In the genomic region with DNA sequence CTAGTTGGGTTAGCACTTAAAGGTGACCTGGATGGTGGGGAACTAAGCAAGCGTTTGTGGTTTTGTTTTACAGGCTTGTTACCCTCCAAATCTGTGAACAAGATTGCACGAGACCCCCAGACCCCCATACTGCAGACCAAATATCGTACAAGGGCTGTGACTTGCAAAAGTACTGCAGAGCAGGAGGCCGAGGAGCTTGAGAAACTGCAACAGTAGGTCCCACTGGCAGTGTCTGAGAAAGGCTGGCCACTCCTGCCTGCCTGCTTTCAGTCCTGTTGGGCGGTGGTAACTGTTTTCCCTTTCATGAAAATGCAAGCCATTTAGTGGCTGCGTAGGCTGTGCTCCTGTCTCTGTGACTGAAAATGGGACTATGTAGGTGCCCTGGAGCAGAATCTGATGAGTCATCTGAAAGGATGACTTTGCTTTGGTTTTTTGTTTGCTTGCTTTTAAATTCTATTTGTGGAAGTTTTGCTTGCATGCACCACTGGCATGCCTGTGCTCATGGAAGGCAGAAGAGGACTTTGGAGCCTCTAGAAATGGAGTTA, we compare ENCODE assay signal across 21 mouse cellular contexts. TPM values are rescaled to one million over a fixed set of nuclear protein-coding genes. Genes with fewer than 3 reads are reported as not detected.
A peak's percentile ranks its signal among the peaks of the same experiment; 100 is the strongest.
DNase-seq lines count a peak whose midpoint lies in the region.
"Had no signal": no experiment of that assay in that cellular context is flagged by ENCODE, and none has a peak within 500 bp of the region (broad histone marks: within the 10 kb centered on the region; RNA-seq: fewer than 3 reads in every experiment).

No protein-coding gene starts in this region.

- DNase-seq in frontal cortex, adult 2 months (ENCODE audit: extremely low spot score in 1 of 2, low spot score in 1 of 2), result peak; percentile 64 to 75
- no peak for DNase-seq in frontal cortex, postnatal 10 days (ENCODE audit: low spot score in 2 of 2)
- peak; percentile 50 to 67 for DNase-seq in left cerebral cortex, adult 18-20 months (ENCODE audit: low spot score in 2 of 2)
- no peak for DNase-seq in left cerebral cortex, postnatal 10 days (ENCODE audit: extremely low spot score in 1 of 2, low spot score in 2 of 2)
- peak; percentile 88 for DNase-seq in brain, adult 2 months (ENCODE audit: low read depth, low spot score)
- peak; percentile 47 to 49 for DNase-seq in left cerebral cortex, postnatal 36 days (ENCODE audit: low spot score in 2 of 2)
- DNase-seq in urinary bladder, postnatal 4 days (ENCODE audit: low spot score in 2 of 2), result no peak
- DNase-seq in cerebellum, postnatal 14 days, result no peak
- DNase-seq: adrenal gland, adult 8-10 months; cerebellum, postnatal 25 days; gastrocnemius, postnatal 14 days; retina, postnatal 1 day; thymus, adult 2 months had no signal

- intact Hi-C loops in left cerebral cortex, postnatal 10 days (cut with DNase I), result no loop called here
- intact Hi-C loops in left cerebral cortex, postnatal 36 days (cut with DNase I), result no loop called here

RNA-seq across cellular contexts. Expression of a gene that starts 27.0 kb away (rescaled TPM):
- not detected in 2 replicates for polyA plus RNA-seq in frontal cortex, adult 2 months (2012; rRNA removed)
- total RNA-seq in left cerebral cortex, adult 18-20 months (2021), result not detected
- not detected for total RNA-seq in left cerebral cortex, postnatal 10 days (2021)
- total RNA-seq in left cerebral cortex, postnatal 36 days (2021), result not detected
- total RNA-seq: hematopoietic stem cell, adult 5-6 weeks had no signal
- polyA plus RNA-seq: brain, embryonic 14.5 days; forebrain, embryonic 16.5 days; intestine, postnatal 0 days; liver, embryonic 14.5 days; macrophage; midbrain, postnatal 0 days; neural tube, embryonic 11.5 days had no signal

RNA-seq across cellular contexts. Expression of a gene that starts 36.4 kb away (rescaled TPM):
- 1.6 and 1.7 TPM in 2 replicates for polyA plus RNA-seq in frontal cortex, adult 2 months (2012; rRNA removed)
- total RNA-seq in left cerebral cortex, adult 18-20 months (2021), result 1 to 10 TPM; 2.0 to 2.4 TPM
- 1 to 10 TPM; 4.3 to 5.0 TPM for total RNA-seq in left cerebral cortex, postnatal 10 days (2021)
- total RNA-seq in left cerebral cortex, postnatal 36 days (2021), result 1 to 10 TPM; 3.2 to 3.6 TPM

RNA-seq across cellular contexts. Expression of a gene that starts 48.8 kb away (rescaled TPM):
- polyA plus RNA-seq in frontal cortex, adult 2 months (2012; rRNA removed), result 1.1 and 1.5 TPM in 2 replicates
- under 1 TPM; 0.46 to 0.68 TPM for total RNA-seq in left cerebral cortex, adult 18-20 months (2021)
- 1 to 10 TPM; 1.0 to 1.7 TPM for total RNA-seq in left cerebral cortex, postnatal 10 days (2021)
- total RNA-seq in left cerebral cortex, postnatal 36 days (2021), result under 1 TPM; 0.49 to 0.50 TPM
- total RNA-seq: hematopoietic stem cell, adult 5-6 weeks had no signal
- polyA plus RNA-seq: macrophage had no signal

RNA-seq across cellular contexts. Expression of a gene that starts 52.6 kb away (rescaled TPM):
- polyA plus RNA-seq in frontal cortex, adult 2 months (2012; rRNA removed), result 91.7 and 91.8 TPM in 2 replicates
- 100 to 1,000 TPM; 124 to 130 TPM for total RNA-seq in left cerebral cortex, adult 18-20 months (2021)
- total RNA-seq in left cerebral cortex, postnatal 10 days (2021), result 100 to 1,000 TPM; 118 to 123 TPM
- total RNA-seq in left cerebral cortex, postnatal 36 days (2021), result 100 to 1,000 TPM; 128 to 133 TPM

Comparison
In these comparisons a context has a peak if more than half of its experiments do, and no peak if none do; other contexts are left out.
1. DNase-seq: peak in frontal cortex, adult 2 months (2 of 2), left cerebral cortex, adult 18-20 months (2 of 2), brain, adult 2 months (single experiment) and left cerebral cortex, postnatal 36 days (2 of 2); none in frontal cortex, postnatal 10 days (0 of 2), left cerebral cortex, postnatal 10 days (0 of 2), urinary bladder, postnatal 4 days (0 of 2) and cerebellum, postnatal 14 days (0 of 2).